Mouse (Mus musculus): ENCODE measurements around the gene Ppan.

Gene Ppan

DNA sequence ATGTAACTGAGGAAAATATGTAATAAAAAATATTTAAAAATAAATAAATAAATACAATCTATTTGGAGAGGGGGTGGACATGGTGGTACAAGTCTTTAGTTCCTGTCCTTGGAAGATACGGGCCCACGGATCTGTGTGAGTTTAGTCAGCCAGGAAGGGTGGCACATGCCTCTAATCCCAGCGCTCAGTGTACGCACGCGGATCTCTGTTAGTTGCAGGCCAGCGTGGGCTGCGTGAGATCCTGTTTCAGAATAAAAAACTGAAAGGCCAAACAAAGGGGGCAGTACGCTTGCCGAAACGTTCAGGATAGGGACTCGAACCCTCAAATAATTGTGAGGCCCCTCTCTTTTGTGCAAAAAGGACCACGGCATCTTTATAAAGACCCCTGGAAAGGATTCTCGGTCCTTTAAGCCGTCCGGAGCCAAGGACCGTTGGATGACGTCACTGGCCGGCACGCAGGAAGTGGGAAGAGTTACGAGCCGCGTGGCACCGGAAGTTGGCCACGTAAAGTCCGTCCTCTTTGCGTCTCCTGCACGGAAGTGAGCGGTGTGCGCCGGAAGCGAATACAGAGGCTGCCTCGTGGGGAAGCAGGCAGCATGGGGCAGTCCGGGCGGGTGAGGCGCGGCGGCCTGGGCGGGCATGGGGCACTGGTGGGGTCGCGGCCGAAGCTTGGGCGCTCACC is at the start of gene Ppan:
Ppan (plus strand) TSS at position 472 of the 682 bp plus-strand sequence.
- DNase-seq (ENCODE audit: low read depth, low spot score): peak; percentile 94

DNA sequence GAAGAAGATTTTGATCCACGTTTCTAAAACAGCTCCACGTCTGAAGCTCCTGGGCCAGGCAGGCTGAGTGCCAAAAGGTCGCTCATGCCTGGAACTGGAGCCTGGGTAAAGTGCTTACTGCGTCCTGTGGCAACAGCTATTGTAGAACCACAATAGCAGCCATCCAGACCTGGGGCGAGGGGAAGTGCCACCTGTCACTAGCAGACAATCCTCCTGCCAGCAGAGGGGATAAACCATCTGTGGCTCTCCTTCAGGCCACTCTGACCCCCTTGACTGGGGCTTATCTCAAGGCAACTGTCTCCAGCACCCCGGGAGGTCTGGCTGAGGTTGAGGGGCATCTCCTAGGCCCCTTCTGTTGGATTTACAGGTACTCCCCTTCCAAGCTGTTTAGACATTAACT is 49.0 kb upstream of the Ppan start:
- DNase-seq (ENCODE audit: low read depth, low spot score): no peak

DNA sequence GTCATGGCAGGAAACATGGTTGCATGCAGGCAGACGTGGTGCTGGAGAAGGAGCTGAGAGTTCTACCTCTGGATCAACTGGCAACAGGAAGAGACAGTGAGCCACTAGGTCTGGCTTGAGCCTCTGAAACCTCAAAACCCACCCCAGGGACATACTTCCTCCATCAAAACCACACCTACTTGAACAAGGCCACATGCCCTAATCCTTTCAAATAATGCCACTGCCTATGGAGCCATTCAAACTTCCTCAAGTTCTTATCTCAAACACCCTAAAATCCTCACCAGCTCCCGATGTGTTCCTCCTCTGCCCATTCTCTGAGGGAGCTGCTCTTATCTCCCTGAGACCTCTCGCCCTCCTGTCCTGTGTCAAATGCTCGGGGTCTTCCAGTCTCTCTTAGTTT is 45.8 kb upstream of the Ppan start:
- no peak for DNase-seq (ENCODE audit: low read depth, low spot score)

DNA sequence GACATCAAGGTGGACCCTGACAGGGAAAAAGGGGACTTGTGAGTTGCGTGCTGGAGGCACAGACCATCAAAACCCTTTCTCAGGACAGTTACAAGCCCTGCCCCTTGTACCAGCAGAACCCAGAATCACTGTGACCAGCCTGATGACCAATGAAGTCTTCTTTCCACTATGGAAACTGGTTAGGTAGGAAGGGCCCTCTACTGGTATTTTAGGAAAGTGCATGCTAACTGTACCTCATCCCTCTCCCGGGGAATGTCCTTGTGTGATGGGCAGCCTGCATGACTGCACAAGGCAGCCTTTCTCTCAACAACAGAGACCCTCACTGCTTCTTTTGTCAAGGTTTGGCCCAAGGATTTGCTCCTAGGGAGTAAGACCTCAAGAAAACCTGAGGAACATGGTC is 45.3 kb upstream of the Ppan start:
- DNase-seq (ENCODE audit: low read depth, low spot score): peak; percentile 7

DNA sequence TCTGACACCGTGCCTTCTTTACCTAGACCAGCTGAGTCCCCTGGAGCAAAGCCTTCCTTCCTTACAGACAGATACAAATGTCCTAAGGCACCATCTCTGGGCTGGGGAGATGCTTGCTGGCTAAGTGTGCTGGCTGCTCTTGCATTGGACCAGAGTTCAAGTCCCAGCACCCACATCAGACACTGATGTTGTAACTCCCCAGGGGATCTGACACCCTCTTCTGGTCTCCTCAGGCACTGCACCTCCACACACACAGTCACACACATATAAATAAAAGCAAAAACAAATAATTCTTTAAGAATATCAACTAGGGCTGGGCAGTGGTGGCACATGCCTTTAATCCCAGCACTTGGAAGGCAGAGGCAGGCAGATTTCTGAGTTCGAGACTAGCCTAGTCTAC is 37.8 kb upstream of the Ppan start:
- DNase-seq (ENCODE audit: low read depth, low spot score): no peak

DNA sequence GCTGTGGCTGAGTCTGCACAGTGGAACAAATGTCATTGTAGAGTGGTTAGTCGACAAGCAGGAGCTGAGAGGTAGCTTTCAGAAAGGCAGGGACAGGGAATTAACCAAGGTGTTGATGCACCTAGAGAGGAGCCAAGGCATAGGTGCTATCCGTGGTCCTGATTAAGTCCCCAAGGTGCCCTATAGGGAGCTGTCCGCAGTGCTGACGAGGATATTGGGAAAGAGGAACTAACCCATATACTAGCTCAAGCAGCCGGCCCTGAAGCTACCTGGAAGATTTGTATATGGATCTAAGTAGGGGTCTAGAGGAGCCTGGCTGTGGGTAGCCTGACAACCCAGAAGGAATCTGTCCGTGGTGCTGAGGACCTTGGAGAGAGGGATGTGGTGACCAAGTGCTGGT is 30.8 kb upstream of the Ppan start:
- DNase-seq (ENCODE audit: low read depth, low spot score): peak; percentile 66

DNA sequence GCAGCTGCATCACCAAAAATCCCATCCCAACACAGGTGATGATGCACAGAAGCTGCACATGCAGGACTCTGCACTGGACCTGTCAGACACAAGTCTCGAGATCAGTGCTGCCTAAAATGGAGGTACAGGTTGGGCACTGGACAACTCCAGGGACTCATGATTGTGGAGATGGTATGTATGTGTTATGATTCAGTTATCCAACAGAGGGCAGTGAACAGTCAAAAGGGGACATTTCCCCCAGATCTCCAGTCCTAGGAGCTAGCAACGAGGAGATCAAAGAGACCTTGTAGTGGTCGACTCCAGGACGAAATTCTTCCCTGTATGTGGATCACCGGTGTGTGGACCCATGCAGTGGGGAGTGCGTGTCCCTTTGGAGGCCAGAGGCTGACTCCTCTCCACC is 28.0 kb upstream of the Ppan start:
- no peak for DNase-seq (ENCODE audit: low read depth, low spot score)

DNA sequence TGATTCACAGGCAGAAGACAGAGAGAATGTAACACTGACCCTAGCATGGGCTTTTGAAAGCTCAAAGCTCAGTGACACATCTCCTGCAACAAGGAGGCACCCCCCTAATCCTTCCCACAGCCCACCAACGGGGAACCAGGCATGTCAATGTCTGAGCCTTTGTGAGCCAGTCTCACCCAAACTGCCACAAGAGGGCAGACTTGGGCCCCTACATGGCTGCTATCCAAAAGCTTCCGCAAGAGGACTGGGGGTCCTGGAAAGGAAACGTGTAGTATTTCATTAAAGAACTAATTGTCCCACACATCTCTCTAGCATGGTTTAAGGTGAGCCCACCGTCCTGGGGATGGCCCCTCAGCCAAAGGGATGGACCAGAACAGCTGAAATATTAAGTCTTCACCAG is 26.2 kb upstream of the Ppan start:
- DNase-seq (ENCODE audit: low read depth, low spot score): peak; percentile 37

DNA sequence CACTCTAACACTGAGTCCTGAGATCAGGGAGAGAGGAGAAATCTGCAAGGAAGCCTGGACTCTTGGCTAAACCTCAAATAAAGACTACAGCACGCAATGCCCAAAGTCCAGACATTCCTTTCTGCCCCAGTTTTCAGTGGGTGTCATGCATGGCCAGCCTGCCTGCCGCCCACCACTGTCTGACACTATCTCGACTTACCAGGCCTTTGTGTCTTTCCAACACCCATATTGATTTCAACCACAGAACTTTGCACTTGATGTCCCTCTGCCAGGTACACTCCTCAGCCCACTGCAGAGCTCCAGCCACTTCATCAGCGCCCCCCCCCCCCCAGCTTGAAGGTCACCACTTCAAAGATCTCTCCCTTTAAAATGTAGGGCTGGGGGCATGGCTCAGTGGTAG is 25.8 kb upstream of the Ppan start:
- no peak for DNase-seq (ENCODE audit: low read depth, low spot score)

DNA sequence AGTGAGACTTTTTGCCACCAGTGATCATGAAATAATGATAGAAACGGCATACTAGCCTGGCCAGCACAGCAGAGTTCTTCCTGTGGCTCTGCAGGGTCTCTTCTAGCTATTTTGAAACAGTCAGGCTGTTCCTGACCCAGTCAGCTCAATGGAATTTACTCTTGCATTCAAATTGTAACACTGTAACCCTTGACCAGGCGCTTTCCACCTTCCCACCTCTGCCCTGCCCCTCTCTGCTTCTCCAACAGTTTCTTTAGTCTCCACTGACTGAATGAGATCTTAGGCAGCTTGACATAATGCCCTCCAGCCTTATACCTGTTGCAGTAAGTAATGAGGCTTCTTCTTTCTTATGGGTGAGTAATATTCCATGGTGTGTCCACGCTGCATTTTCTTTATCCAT is 21.1 kb upstream of the Ppan start:
- no peak for DNase-seq (ENCODE audit: low read depth, low spot score)

DNA sequence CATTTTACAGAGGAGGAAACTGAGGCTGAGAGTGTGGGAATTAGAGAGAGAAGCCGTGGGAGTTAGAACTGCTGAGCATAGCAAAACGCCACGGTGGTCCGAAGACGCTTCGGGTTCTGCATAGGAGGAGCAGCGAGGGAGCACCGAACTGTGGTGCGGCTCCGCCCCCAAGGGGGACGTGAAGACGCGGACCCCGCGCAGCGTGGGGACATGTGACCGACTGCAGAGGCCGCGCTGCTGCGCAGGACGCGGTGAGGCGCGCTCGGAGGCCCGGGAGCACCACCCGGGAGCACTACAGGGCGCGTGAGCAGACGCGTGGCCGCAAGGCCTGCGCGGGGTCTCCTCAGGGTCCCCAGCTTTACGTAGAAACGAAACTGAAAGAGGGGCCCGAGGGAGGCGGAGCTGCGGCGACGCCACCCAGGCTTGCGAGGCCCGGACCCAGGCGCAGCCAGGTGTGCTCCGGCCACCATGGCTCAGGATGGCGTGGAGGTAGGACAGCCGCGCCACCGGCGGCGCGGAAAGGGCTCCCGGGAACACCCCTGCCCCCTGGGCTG is 19.4 kb upstream of the Ppan start, which contains the start of gene A230050P20Rik:
A230050P20Rik (plus strand) TSS at position 195 of the 554 bp plus-strand sequence.
- DNase-seq (ENCODE audit: low read depth, low spot score): no peak

DNA sequence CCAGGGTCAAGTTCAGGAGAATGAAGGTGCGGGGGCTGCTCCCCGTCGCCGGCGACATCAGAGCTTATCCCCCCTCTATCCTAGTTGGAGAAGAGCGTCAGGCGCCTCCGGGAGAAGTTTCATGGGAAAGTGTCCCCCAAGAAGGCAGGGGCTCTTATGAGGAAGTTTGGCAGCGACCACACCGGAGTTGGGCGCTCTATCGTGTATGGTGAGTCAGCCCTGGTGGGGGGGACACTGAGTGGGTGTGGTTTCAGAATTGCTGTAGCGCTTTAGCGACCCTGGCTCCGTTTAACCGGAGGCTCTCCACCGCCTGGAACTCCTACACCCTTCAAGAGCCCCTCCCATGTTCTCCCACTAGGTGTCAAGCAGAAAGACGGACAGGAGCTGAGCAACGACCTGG is 18.7 kb upstream of the Ppan start:
- DNase-seq (ENCODE audit: low read depth, low spot score): no peak

DNA sequence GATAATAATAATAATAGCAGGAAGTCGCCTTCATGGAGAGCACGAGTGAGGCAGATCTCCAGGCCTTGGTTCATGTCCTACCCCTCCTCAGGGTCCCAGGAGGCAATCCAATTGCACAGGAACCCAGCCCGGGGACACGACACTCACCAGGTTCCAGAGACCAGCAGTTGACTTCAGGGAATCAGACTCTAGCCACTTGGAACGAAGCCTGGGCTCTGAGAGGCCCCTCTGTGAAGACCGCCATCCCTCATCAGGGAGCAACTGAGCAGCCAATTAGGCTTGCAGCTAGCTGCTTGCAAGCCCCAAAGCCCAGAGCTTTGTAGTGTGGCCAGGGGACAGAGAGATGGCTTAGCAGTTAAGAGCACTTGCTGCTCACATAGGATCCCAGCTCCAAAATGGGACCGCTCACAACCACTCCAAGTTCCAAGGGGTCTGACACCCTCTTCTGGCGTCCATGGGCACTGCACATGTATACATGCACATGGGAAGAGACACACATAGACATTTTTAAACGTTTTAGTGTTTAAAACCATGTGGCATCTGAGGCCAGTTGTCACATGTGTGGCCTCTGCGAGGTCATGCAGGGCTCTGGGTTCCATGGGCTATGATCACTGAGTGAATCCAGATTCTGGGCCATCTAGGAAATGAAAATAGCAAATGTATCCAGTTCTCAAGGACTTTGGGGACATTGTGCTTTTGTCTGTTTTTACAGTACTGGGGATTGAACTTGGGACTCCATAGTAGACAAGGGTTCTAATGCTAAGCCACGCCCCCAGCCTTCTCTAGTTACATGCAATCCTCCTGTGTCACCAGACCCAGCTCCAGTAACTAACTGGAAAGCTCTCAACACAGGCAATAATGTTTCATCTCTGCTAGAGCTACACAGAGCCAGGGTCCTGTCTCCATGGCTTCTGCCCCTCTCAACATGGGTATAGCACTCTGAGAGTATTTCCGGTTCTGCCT is 17.5 kb upstream of the Ppan start:
- no peak for DNase-seq (ENCODE audit: low read depth, low spot score)

DNA sequence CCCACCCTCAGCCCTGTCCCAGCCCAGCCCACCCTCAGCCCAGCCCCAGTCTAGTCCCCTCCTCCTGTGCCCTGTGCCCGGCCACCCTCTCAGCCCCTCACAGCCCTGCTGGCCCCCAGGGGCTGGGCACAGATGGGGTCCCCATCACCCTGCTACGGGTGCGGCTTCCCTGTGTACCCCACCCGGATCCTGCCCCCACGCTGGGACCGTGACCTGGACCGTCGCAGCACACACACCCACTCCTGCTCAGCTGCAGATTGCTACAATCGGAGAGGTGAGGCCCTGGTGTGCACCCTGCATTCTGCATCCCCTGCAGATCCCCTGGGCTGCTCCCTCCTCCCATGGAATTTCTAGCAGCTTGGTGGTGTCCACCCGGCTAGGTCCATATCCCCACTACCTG is 15.0 kb upstream of the Ppan start:
- no peak for DNase-seq (ENCODE audit: low read depth, low spot score)

DNA sequence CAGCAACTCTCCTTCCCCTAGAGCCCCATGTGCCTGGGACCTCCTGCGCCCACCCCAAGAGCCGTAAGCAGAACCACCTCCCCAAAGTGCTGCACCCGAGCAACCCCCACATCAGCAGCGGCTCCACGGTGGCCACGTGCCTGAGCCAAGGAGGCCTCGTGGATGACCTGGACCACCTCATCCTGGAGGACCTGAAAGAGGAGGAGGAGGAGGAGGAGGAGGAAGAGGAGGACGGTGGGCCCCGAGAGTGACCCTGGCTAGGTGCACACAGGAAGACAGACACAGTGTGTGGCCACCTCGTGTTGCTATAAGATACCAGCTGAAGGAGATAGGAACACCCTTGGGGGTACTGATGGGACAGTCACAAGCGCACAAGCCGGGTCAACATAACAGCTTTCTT is 14.5 kb upstream of the Ppan start:
- DNase-seq (ENCODE audit: low read depth, low spot score): no peak

DNA sequence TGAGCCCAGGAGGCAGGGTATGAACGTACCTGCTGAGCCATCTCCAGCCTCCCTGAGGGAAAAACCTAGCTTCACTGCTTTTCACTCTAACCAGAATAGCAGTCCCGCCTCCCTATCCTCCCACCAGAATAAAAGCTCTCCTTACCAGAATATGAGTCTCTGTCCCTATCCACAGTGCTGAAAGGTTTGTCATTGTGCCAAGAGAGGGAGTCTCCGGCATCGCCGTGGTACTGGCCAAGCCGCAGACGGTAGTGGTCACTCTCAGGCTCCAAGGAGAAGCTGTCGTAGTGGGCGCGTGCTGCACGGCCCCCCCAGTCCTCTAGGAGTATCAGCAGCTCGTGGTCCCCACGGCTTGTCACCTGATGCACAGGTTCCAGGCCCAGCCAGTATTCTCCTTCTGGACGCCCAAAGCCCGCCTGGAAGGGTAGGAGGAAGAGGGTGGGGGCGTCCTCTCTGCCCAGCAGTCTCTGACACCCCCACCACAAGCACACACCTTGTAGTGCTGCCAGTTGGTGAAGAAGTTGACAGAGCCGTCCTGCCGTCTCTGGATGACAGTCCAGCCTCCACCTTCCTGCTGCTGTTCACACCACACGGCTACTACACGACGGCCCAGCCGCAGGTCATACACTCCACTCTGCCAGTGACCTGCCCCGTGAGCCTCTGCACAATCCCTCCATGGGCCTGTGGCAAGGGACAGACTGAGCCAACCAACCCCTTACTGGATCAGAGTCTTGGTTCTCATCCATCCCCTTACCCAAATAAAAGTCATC is 12.8 kb upstream of the Ppan start:
- no peak for DNase-seq (ENCODE audit: low read depth, low spot score)

DNA sequence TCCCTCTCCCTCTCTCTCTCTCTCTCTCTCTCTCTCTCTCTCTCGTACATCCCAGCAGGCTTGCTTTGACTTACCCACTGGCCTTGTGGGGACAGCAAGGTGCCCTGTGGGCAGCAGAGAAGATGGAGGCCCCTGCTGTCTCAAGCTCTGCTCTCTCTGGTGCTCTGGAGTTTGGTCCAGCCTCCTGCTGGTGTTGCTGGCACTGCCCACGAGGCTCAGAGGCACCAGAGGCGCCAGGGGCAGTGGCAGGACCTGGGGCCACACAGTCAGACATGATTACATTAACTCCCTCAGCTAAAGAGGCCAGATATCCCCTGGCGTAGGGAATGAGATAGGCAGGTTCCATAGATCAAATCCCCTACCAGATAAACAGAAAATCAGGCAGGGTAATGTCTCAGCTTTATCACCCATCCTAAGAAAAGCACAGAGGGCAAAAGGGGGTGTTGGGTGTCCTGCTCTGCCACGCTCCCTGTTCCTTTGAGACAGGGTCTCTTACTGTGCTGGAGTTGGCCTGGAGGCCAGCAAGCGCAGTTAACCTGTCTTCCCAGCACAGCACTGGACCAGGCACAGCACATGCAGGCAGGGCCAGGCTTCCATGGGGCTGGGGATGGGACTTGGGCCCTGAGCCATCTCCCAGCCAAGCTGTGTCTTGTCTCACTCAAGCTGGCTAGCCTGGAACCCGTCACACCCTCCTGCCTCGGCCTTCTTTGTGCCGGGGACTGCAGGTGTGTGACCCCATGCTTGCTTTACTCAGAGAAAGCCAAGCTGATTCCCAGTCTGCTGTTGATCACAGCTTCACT is 11.5 kb upstream of the Ppan start:
- no peak for DNase-seq (ENCODE audit: low read depth, low spot score)

DNA sequence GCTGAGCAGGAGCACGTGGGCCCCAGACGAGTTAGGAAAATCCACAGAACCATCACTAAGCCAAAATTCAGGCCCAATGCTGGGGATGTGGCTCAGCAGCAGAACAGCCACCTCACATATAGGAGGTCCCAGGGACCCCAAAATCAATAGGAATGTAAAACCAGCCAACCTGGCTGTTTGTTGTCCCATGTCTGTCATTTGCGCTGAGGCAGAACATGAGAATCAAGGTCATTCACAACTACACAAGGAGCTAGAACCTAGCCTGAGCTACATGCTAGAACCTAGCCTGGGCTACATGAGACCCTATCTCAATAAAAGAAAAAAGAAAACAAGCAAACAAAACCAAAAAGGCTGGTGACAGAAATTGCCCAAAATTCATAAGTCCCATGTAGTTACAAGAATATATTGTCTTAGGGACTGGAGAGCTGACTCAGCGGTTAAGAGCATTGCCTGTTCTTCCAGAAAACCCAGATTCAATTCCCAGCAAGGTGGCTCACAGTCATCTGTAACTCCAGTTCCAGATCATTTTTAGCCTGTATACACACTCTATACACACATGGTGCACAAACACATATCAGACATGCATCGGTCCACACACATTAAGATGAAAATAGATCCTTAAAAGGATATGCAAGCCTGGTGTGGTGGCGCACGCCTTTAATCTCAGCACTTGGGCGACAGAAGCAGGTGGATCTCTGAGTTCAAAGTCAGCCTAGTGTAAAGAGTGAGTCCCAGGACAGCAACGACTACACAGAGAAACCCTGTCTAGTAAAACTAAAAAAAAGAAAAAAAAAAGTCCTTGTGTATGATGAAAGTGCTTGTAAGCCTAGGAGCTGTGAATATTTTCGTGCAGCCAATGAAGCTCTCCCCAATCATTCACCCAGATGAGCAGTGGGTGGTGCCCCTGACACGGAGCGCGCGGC is 10.6 kb upstream of the Ppan start:
- DNase-seq (ENCODE audit: low read depth, low spot score): no peak

DNA sequence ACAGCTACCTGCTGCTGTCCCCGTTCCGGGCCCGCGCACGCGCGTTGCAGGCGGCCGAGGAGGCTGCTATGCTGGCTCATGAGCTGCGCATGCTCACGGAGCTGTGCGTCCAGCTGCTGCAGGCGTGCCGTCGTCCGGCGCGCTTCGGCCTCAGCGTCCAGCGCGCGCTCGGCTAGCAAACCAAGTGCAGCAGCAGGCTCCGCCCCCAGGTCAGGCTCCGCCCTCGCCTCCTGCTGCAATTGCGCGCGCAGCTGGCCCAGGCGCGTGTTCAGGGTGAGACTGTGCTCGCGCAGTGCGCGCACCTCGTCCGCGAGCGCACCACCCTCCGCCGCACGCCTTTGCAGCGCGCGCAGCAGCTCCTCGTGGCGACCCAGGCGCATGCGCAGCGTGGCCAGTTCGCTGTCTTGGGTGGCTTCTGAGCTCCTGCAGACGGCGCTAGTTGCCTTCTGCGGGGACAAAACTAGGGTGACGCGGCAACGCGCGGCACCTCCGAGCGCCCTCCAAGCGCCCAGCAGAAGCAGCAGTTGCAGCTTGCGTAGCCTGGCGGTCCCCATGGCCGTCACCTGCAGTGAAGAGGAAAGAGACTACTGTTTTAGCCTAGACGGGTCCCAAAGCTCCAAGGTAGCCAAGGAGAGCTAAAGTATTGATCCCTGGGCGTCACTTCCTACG is 9.8 kb upstream of the Ppan start:
- DNase-seq (ENCODE audit: low read depth, low spot score): peak; percentile 100
